17 mouse cellular contexts compared by ENCODE assay signal in genomic region chr1:55729332-55729731, GRCm38 (mm10).
"Had no signal": no experiment of that assay in that cellular context is flagged by ENCODE, and none has a peak within 500 bp of the region (broad histone marks: within the 10 kb centered on the region; RNA-seq: fewer than 3 reads in every experiment).

No protein-coding gene starts in this region.

- H3K9me3 ChIP-seq: lung, embryonic 15.5 days; midbrain, embryonic 13.5 days; midbrain, embryonic 15.5 days; neural tube, embryonic 12.5 days; stomach, embryonic 15.5 days had no signal

- H3K9ac ChIP-seq: lung, embryonic 15.5 days; midbrain, embryonic 13.5 days; midbrain, embryonic 15.5 days; neural tube, embryonic 12.5 days; stomach, embryonic 15.5 days had no signal

- H3K27me3 ChIP-seq: lung, embryonic 15.5 days; megakaryocyte, embryonic 14.5 days; midbrain, embryonic 13.5 days; midbrain, embryonic 15.5 days; neural tube, embryonic 12.5 days; stomach, embryonic 15.5 days had no signal

- ATAC-seq: lung, postnatal 0 days; midbrain, embryonic 13.5 days; midbrain, embryonic 15.5 days had no signal

- H3K27ac ChIP-seq: lung, embryonic 15.5 days; macrophage; midbrain, embryonic 13.5 days; midbrain, embryonic 15.5 days; neural tube, embryonic 12.5 days; stomach, embryonic 15.5 days; stomach, postnatal 0 days had no signal

- H3K4me2 ChIP-seq: lung, embryonic 15.5 days; midbrain, embryonic 11.5 days; midbrain, embryonic 13.5 days; midbrain, embryonic 15.5 days; neural tube, embryonic 12.5 days; stomach, embryonic 15.5 days had no signal

- DNase-seq: lung, adult 2 months; lung, postnatal 14 days; lung, postnatal 36 days; right cerebral cortex, postnatal 14 days; thymus, adult 2 months; thymus, postnatal 25 days; thymus, postnatal 4 days had no signal

- H3K4me3 ChIP-seq: lung, embryonic 15.5 days; megakaryocyte, embryonic 14.5 days; midbrain, embryonic 13.5 days; midbrain, embryonic 15.5 days; neural tube, embryonic 12.5 days; stomach, embryonic 15.5 days had no signal

- H3K4me1 ChIP-seq: lung, embryonic 15.5 days; megakaryocyte, embryonic 14.5 days; midbrain, embryonic 13.5 days; midbrain, embryonic 15.5 days; neural tube, embryonic 12.5 days; stomach, embryonic 15.5 days had no signal

- H3K36me3 ChIP-seq: lung, embryonic 15.5 days; midbrain, embryonic 15.5 days; neural tube, embryonic 12.5 days; stomach, embryonic 15.5 days had no signal
